Mouse (Mus musculus) mouse embryonic stem cell (cell line): Measurements from ENCODE around the gene Sycp2l.
"Not testable (repeated sequence)": the region's sequence is repeated elsewhere in the genome, so short reads cannot be mapped to it uniquely, and the experiment has no call there.

Source experiments
- in situ Hi-C, 2 experiments: fragments of 300-500 bp; cut with MboI; formaldehyde crosslinking; loops; 1 replicate in 1 of 2; 3 replicates in 1 of 2; pipeline ENCODE4 v1.14.3; 2019 to 2020; ENCODE audit warnings: low sequenced_read_pairs in 2 of 2, low pct_unique_long_range_greater_than_20kb in 1 of 2, mixed read lengths in 1 of 2; ENCODE audit not compliant: unreplicated experiment in 1 of 2

The Sycp2l gene

DNA sequence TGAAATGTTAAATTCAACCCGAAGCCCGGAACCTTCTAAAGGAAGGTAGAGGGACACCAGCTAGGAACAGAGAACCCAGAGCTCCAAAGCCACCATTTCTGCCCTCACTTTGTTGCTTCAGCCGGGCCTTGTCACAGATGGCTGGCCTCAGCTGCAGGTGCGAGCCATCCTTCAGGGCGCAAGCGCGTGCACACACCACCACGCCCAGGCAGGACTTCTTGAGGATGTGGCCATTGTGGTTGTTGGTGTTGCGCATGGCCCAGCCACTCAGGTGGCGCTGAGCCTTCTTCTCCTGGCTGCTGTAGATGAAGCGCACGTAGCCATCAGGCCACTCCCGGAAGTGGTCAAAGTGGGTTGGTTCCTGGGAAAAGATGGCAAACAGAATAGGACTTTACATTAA is 8.6 kb upstream of the Sycp2l start:
- in situ Hi-C loops, result no loop called here

DNA sequence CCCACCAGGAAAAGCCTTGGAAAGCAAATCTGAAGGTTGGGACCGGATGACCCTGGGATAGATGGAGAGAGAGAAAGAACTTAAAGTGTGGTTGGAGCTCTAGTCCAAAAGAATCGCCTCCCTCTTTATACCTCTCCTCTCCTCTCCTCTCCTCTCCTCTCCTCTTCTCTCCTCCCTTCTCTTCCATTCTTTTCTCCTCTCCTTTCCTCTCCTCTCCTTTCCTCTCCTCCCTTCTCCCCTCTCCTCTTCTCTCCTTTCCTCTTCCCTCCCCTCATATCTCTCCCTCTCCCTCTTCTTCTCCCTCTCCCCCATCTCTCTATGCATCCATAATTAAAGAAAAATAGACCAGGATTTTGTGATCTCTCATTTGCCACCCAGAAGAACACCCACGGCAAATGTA is 3.2 kb upstream of the Sycp2l start, which contains the start of gene Gcm2:
TSS of gene Gcm2 (minus strand) at position 101 of the 400 bp plus-strand sequence.
- in situ Hi-C loops, result no loop called here

DNA sequence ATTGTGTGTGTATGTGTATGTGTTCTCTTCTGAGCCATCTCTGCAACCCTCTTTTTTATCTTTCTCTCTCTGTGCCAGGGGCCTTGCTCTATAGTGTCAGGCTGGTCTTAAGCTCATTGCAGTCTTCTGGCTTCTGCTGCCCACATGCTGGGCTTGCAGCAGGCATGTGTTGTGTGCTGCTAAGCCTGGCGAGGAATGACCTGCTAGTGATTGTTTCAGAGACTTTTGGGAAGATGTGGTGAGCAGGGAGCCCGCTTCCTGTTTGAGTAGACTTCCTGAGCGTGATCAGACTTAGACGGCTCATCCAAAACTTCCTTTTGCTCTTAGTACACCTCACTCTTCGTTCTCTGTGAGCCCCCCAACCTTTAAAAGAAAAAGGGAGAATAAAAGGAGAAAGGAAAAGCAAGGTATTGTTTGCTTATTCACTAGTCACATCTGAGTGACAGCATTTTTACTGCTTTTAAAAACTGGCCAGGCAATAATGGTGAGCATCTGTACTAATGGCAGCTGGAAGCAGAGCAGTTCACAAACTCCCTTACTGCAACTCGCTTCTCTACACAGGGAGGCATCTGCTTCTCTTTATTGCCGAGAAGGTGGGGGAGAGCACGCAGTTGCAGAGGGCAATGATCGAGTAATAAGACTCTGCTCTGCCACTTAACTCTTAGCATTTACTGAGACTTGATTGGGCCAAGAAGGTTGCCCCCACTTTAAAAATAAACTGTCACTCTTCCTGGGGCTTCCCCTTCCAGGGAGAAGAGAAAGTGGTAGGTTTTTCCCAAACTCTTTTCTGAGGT is 5.2 kb downstream of the Sycp2l start:
- in situ Hi-C loops, result no loop called here

DNA sequence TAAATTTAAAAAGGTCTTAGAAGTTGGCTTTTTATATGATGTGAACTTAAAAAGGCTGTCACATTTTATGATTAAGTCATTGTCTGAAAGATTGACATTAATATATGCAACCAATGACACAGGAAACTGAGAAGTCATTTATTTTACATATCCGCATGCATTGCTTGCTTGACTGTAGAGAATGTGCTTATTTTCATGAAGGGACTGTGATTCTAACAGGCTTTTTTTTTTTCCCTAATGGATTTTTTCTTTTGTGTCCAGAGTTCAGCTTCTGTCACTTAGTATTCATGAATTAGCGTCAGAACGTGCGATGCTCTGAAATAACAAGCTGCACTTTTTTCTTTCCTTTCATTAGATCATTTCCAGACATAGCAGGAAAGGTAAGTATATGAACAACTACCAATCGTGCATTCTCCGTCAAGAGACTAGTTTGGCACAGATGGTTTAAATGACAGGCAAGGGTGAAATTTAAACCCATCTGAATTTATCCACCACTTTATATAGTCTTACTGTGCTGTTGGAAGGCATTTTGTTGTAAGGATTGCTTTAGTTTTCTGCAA is 9.6 kb downstream of the Sycp2l start:
- in situ Hi-C loops, result no loop called here

DNA sequence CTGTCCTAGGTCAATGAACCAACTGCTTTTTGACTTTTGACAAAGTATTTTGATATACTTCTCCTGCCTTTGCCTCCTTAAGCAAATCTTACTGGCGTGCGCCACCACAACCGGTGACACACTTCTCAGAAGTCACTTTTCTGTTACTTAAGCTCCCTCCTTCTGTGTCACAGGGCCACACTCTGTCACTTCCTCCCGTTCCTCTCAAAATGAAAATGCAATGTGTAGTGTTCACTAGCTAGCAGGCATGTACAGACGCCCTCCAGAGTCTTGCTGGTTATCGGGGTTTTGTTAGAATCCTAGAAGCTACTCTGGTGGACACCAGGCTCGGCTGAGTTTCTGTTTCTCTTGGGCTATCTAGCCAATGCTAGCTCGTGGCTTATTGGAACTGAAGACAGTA is 14.2 kb downstream of the Sycp2l start:
- in situ Hi-C loops, result no loop called here

DNA sequence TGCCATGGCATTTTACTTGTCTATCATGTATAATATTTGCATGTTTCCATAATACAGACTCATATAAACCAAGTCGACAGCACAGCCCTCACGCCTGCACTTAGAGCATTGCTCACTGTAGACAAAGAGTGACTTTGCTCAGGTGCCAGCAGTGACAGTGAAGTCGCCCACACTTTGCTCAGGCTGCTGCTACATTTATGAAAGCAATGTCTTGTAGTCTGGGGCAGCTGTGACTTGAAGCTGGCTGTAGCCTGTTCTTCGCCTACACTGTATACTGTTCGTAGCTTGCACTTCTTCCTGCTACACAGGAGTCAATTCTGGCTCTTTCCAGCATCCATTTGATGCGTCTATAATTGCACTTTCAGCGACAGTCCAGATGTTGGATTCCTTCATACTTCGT is 15.0 kb downstream of the Sycp2l start:
- in situ Hi-C loops, result no loop called here

DNA sequence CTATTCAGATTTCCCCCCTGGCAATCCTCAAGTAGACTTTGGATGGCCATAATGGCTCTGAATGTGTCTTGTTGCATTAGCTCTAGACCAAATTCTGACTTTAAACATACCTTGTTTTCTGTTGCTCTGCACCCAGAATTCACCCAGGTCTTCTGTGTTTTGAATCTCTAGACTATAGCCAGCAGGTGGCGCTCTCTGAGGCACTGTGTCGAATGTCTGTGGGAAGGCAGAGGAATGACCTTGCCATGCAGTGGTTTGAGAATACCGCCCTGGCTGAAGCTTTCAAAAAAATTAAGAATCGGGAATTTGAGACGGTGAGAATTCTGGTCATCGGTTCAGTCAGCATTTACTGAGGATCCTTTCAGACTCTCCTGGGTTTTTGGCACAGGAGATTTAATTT is 20.8 kb downstream of the Sycp2l start:
- in situ Hi-C loops, result no loop called here

DNA sequence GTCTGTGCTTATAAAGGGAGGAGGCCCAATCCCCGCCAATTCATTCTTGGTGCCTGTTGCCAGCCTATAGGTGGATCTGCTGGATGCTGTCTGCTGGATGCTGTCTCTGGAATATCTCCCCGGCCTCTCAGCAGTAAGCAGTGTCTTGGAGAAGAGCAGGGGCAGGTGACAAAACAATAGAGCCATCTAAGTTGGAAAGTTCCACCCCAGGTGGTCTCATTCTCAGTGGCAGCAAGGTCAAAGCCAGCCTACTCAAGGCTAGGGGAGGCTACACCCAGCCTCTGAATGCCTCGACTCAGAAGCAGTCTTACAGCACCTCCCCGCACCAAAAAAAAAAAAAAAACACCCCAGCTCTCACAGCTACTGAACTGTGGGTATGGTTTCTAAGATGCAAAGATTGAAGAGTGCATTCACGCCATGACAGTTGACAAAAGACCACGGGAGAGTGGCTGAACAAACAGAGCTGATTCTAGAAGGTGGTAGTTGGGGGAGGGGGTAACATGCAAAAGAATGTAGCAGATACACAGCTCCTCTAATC is 31.4 kb downstream of the Sycp2l start:
- in situ Hi-C loops, result no loop called here

DNA sequence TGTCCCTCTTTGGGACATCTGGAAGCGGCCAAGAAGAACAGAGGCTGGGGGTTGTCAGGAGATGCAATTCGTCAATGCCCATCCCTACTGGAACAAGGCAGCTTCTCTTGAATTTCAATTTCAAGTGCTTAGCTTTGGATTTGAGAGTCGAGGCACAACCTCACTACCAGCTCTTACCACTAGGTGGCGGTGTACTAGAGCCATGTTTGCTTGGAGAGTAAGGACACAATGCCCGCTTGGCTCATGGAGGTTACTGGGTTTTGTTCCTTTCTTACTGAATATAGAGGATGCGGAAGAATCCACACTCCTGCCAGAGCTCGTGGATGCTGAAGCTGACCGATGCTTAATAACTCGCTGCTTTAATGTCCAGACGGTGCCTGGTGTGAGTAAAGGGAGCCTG is 32.2 kb downstream of the Sycp2l start:
- in situ Hi-C loops, result no loop called here

DNA sequence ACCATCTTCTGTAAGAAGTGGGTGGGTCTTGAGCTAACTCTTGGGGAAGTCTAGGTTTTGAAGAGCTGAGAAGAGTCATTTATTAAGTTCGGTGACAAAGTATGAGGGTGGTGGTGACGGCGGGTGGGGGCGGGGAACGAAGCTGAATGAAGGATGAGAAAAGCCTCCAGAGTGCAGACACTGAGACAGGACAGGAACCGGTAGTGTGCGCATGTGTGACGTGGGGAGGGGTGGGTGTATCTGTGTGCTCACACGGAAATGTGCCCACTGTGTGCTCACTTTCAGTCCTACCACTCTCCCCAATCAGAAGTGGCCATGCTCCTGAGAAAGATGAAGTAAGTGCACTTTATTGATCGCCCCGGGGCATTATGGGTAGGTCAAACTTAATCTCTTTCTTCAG is 39.0 kb downstream of the Sycp2l start:
- in situ Hi-C loops, result no loop called here

DNA sequence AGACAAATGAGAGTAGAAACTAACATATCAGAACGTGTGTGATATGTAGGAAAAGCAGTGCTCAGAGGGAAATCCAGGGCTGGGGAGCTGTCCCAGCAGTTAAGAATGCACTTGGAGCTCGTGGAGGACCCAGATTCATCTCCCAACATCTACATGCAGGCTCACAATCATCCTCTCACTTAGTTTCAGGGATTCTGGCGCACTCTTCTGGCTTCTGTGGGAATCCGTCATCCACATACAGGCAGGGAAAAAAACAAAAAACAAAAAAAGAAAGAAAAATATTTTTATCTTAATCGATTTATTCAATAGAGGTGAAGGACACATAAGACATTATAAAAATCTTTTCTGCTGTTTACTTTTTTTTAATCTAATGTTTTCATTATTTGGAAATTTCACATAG is 44.3 kb downstream of the Sycp2l start:
- in situ Hi-C loops, result no loop called here

DNA sequence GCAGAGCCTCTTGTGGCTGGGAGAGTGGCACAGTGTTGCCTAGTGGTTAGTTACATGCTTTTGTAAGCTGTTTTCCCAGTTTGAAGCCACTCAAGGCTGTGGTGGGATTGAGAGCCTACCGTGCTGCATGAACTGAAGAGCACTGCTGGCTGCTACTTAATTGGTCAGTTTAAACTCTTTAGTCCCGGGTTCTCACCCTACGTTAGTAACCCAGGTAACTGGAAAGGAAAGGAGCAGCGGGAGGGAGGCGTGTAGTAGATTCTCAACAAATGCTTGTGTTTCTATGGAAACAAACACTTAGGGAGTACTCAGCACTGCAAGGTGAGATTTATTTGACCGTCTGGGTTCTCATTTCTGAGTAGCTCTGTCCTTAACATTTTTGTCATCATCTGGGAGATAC is 73.8 kb downstream of the Sycp2l start:
- in situ Hi-C loops, result no loop called here

DNA sequence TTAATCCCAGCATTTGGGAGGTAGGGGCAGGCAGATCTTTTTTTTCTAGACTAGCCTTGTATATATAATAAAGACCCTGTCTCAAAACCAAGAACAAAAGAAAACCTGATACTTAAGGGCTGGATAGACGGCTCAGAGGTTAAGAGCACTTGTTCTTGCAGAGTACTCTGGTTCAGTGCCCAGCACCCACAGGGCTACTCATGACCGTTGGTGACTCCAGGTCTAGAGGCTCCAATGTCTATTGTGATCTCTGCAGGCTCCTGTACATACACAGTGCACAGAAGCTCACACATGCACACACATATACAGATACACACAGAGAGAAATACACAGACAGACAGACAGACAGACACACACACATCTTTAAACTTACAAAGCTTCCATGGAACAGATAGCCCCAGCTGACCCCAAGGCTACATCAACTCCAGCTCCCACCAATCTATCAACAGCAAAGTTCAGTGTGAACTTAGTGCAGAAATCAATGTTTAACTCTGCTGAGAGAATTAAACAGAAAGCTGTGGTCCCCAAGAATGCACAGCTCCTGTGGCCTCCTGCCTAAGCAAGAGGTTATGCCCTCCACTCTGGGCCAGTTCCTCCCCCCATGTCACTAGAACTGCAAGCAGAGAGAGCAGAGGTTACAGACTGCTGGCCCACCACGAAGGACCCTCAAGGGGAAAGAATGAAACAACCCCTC is 81.7 kb downstream of the Sycp2l start:
- in situ Hi-C loops, result no loop called here

DNA sequence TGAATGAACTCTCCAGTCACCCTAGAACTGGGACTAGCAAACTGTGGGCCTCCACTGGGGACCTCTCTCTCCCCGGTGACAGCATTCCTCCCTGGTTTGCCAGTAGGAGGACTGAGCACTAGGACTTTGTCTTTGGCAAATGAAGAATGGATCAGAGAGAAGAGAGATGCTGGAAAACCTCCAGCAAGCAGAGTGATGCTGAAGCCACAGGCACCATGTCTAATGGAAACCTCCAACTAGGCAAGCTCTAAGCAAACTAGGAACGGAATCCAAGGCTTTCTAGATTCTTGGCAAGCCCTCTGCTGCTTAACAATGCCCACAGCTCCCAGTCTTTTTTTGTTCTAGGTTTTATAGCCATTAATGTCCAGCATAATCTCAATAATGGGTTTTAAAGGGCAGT is 86.8 kb downstream of the Sycp2l start:
- in situ Hi-C loops, result no loop called here

DNA sequence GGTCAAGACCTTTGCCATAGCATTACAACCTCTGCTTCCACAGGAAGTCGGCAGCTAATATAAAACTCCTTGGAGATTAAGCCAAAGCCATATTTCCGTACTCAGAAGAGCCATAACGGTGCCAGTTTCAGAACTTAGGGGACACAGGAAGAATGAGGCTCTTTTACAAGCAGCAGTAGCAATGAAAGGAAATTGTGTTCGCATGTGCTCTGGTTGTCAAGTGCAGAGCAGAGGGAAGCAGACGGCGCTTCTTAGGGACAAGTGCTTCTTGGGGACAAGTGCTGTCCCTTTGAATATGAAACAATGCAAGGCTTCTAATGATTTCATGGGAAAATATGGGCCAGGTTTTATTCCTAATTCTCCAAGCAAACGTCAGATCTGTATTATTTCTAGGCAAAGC is 89.2 kb downstream of the Sycp2l start:
- in situ Hi-C loops, result no loop called here

DNA sequence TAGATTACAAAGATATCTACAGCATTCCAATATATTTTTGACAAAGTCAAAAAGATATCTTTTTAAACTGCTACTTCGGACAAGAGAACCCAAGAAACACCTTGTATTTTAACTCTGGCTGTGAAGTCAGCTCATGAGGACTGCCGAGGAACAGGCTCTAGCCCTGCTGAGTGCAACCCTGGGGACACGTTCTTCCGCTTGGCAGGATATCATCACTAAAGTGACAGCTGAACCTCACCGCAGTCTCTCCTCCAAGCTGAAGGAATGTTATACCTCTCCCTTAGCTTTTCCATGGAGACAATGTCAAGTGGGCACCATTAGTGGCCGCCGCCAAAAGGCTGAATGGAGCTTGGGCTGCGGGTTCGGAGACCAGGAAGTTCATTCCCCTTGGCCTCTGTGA is 89.6 kb downstream of the Sycp2l start:
- in situ Hi-C loops, result no loop called here

DNA sequence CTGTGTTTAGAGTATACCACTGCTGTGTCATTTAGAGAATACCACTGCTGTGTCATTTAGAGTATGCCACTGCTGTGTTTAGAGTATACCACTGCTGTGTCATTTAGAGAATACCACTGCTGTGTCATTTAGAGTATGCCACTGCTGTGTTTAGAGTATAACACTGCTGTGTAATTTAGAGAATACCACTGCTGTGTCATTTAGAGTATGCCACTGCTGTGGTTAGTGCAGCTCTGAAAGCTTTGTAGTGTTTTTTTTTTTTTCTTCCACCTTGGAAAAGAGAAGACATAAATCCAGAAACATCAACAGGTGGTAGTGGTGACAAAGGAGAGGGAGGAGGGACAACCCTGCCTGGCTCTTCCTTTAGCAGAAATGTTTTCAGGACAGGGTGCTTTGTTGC is 91.5 kb downstream of the Sycp2l start:
- in situ Hi-C loops, result not testable (repeated sequence)

DNA sequence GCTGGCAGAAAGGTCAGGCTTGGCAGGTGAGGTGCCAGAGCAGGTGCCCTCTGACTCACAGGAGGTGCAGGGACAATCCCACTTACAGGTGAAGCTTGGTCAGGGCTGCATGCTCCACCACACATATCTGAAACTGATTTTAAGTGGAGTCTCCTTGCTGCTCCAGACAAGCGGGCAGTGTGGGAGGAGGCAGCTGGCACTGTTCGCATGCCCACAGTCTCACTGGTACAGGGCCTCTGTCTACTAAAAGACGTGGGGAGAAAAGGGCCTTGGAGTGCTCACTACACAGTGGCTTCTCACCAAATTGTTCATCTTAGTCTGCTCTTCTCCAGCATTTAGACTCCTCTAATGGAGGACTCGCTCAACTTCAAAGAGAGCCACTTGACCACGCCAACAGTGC is 92.1 kb downstream of the Sycp2l start:
- in situ Hi-C loops, result no loop called here

DNA sequence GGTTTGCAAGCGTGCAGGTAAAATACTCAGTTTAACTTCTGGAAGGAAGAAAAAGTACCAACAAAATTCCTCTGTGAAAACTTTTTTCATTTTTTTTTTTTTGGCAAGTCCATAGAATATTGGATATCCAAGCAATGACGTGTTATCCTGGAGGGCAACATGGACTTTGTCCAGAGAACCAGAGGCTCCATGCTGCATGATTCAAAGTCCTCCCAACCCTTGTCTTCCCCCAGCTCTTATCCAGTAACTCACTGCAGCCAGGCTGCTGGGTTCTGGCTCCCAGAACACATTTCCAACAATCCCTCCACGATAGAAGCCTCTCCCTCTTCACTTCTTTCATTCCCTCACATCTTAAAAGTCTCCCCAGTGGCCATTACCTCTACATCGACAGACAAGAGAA is 97.2 kb downstream of the Sycp2l start:
- in situ Hi-C loops, result no loop called here
